8 mouse cellular contexts compared by ENCODE assay signal in genomic region chr6:57824422-57825258, GRCm38 (mm10). TPM values are rescaled to one million over a fixed set of nuclear protein-coding genes. Genes with fewer than 3 reads are reported as not detected.
DNase-seq lines count a peak whose midpoint lies in the region; ATAC-seq lines count a peak whose summit lies in the region.

Gene Vopp1, minus strand, starts transcription at chr6:57825159.

- peak; percentile 93 for ATAC-seq in hindbrain, embryonic 12.5 days (ENCODE audit: low FRiP score)

- DNase-seq in NIH3T3 (ENCODE audit: low read depth): peak; percentile 92
- DNase-seq in cerebellum, postnatal 10 days: peak; percentile 86 to 89
- DNase-seq in frontal cortex, postnatal 14 days (ENCODE audit: low spot score in 2 of 2): peak; percentile 49 to 61
- peak; percentile 58 to 81 for DNase-seq in layer of hippocampus, postnatal 14 days (ENCODE audit: low spot score in 2 of 2)
- DNase-seq in lung, postnatal 14 days: peak; percentile 60
- DNase-seq in ovary, postnatal 36 days (ENCODE audit: low spot score): peak; percentile 78
- peak; percentile 75 for DNase-seq in thymus, postnatal 14 days

- H3K27me3 ChIP-seq in hindbrain, embryonic 12.5 days: no peaks in the 10 kb centered on the region

- peak within 1 kb of the TSS; percentile 67 for H3K4me2 ChIP-seq in hindbrain, embryonic 12.5 days (replicated peaks)

- H3K4me1 ChIP-seq in hindbrain, embryonic 12.5 days: peaks cover 9% of the 10 kb centered on the region

- H3K9me3 ChIP-seq in hindbrain, embryonic 12.5 days (replicated peaks): no peaks in the 10 kb centered on the region

- under 1% methylated on average over 82 of the region's 87 CpGs for WGBS in hindbrain, embryonic 12.5 days

- no peaks in the 10 kb centered on the region for H3K36me3 ChIP-seq in hindbrain, embryonic 12.5 days

- peak within 1 kb of the TSS; percentile 93 for H3K9ac ChIP-seq in hindbrain, embryonic 12.5 days

- H3K27ac ChIP-seq in hindbrain, embryonic 12.5 days: peak within 1 kb of the TSS; percentile 95

- peak within 1 kb of the TSS; percentile 89 for H3K4me3 ChIP-seq in hindbrain, embryonic 12.5 days

RNA-seq across cellular contexts. Expression of gene Vopp1, which starts in this region (rescaled TPM):
- 109 and 121 TPM in 2 replicates for polyA plus RNA-seq in hindbrain, embryonic 12.5 days (2016; fragmentation: Nextera tagmentation; extraction: Ambion mirVana)
- total RNA-seq in layer of hippocampus, postnatal 14 days (2021): 10 to 100 TPM; 61.7 to 66.7 TPM

Comparison
In these comparisons a context has a peak if more than half of its experiments do, and no peak if none do; other contexts are left out.
1. Peak in every context shown above with its lines: DNase-seq, ATAC-seq, H3K4me3 ChIP-seq and H3K27ac ChIP-seq.